Comparison of ENCODE assay signal across 9 mouse cellular contexts in genomic region chr14:22445161-22445821, GRCm38 (mm10).
DNase-seq lines count a peak whose midpoint lies in the region; ATAC-seq and TF ChIP-seq lines count a peak whose summit lies in the region.
"Had no signal": no experiment of that assay in that cellular context is flagged by ENCODE, and none has a peak within 500 bp of the region (broad histone marks: within the 10 kb centered on the region; RNA-seq: fewer than 3 reads in every experiment).

No protein-coding gene starts in this region.

- no peaks in the 10 kb centered on the region for H3K9me3 ChIP-seq in intestine, postnatal 0 days (ENCODE audit: control insufficient read depth)

- H3K36me3 ChIP-seq in intestine, postnatal 0 days (ENCODE audit: control insufficient read depth, insufficient read depth): no peaks in the 10 kb centered on the region

- no peak overlapping the region for H3K9ac ChIP-seq in intestine, postnatal 0 days (ENCODE audit: low read depth, low read length)

- no peak overlapping the region for H3K27ac ChIP-seq in intestine, postnatal 0 days (ENCODE audit: low read depth, low read length)

- DNase-seq in cerebellum, adult 9-10 months: peak; percentile 3
- no peak for DNase-seq in cerebellum, adult 8-10 months
- DNase-seq in left cerebral cortex, adult 11 months (ENCODE audit: low spot score): peak; percentile 17
- DNase-seq in left cerebral cortex, postnatal 10 days (ENCODE audit: extremely low spot score in 1 of 2, low spot score in 2 of 2): no peak
- peak; percentile 45 for DNase-seq in layer of hippocampus, adult 9-11 months
- peak; percentile 20 for DNase-seq in lung, postnatal 14 days
- no peak for DNase-seq in ovary, postnatal 14 days (ENCODE audit: low spot score)
- DNase-seq: kidney, postnatal 25 days had no signal

- ATAC-seq in intestine, postnatal 0 days: no peak

- no peaks in the 10 kb centered on the region for H3K4me1 ChIP-seq in intestine, postnatal 0 days (replicated peaks; ENCODE audit: control insufficient read depth, insufficient read depth, low read length)

- H3K4me3 ChIP-seq in intestine, postnatal 0 days (ENCODE audit: low read depth, low read length): no peak overlapping the region

- no peak overlapping the region for H3K4me2 ChIP-seq in intestine, postnatal 0 days (replicated peaks; ENCODE audit: low read depth)

- H3K27me3 ChIP-seq in intestine, postnatal 0 days (replicated peaks; ENCODE audit: control insufficient read depth, insufficient read depth, low read length): no peaks in the 10 kb centered on the region

- intact Hi-C loops in left cerebral cortex, postnatal 10 days (cut with DNase I): no loop called here

- no peak for TF ChIP-seq CTCF in intestine, postnatal 0 days (IDR thresholded peaks at IDR 0.05; ENCODE audit: low read depth)

- WGBS in intestine, postnatal 0 days: 84% methylated on average over 5 of the region's 5 CpGs

Comparison
In these comparisons a context has a peak if more than half of its experiments do, and no peak if none do; other contexts are left out.
1. DNase-seq: peak in cerebellum, adult 9-10 months (single experiment), left cerebral cortex, adult 11 months (single experiment), layer of hippocampus, adult 9-11 months (single experiment) and lung, postnatal 14 days (single experiment); none in cerebellum, adult 8-10 months (single experiment), left cerebral cortex, postnatal 10 days (0 of 2) and ovary, postnatal 14 days (single experiment).